Mouse (Mus musculus): ENCODE results near the gene Man1a2.

- TF ChIP-seq CTCF (IDR thresholded peaks at IDR 0.05; ENCODE audit: low read depth) (no peak), EP300 (IDR thresholded peaks at IDR 0.05; ENCODE audit: low read depth) (no peak)
Measured at GRCm38 (mm10) chr3:100515093-100515753, 170.1 kb downstream of the Man1a2 start.

Data from heart, postnatal 0 days (tissue).